Mouse (Mus musculus) G1E (cell line): ENCODE results near the gene Smpx. TPM values are rescaled to one million over a fixed set of nuclear protein-coding genes. Genes with fewer than 3 reads are reported as not detected.

Experiments used
- ATAC-seq: 2 replicates; pipeline ENCODE4 v1.8.0; 2016; ENCODE audit warnings: mild to moderate bottlenecking; ENCODE audit not compliant: insufficient number of reproducible peaks, poor library complexity, low FRiP score, severe bottlenecking; ENCODE audit errors: extremely low read depth
- DNase-seq: peaks from one replicate; pipeline ENCODE4 v3.0.0; 2012; ENCODE audit warnings: low spot score
- H3K27me3 ChIP-seq: 2 replicates; pipeline ENCODE4 v1.6.1; 2012; ENCODE audit warnings: mild to moderate bottlenecking, low read length, inconsistent platforms; ENCODE audit not compliant: insufficient read depth
- H3K36me3 ChIP-seq: replicated peaks from 2 replicates; pipeline ENCODE3; 2012; ENCODE audit warnings: mild to moderate bottlenecking, inconsistent platforms
- H3K4me1 ChIP-seq: 2 replicates; pipeline ENCODE4 v1.6.1; 2012; ENCODE audit warnings: low read depth, low read length, inconsistent platforms, mixed read lengths; ENCODE audit not compliant: insufficient read depth
- H3K4me3 ChIP-seq: 2 replicates; pipeline ENCODE4 v1.5.1; 2012; ENCODE audit warnings: low read depth, mild to moderate bottlenecking, inconsistent platforms, low read length, moderate library complexity, mixed read lengths
- H3K9me3 ChIP-seq: replicated peaks from 2 replicates; pipeline ENCODE4 v1.6.1; 2012; ENCODE audit warnings: inconsistent platforms
- CTCF ChIP-seq: IDR thresholded peaks from 2 replicates; pipeline ENCODE4 v1.5.1; 2012; ENCODE audit warnings: low read depth, low read length, inconsistent platforms, mixed read lengths
- GATA1 ChIP-seq: IDR thresholded peaks from 2 replicates; pipeline ENCODE4 v1.6.1; 2012; ENCODE audit warnings: borderline replicate concordance, low read length, inconsistent platforms, mixed read lengths
- GATA2 ChIP-seq: IDR thresholded peaks from 2 replicates; pipeline ENCODE4 v1.6.1; 2012; ENCODE audit warnings: low read depth, low read length, inconsistent platforms, borderline replicate concordance
- POLR2AphosphoS5 ChIP-seq: IDR thresholded peaks from 2 replicates; pipeline ENCODE4 v1.6.1; 2012; ENCODE audit warnings: low read depth, low read length, inconsistent platforms; ENCODE audit not compliant: insufficient replicate concordance
- TAL1 ChIP-seq: conservative IDR thresholded peaks from 2 replicates; pipeline ENCODE4 v1.6.1; 2012; ENCODE audit warnings: low read depth, low read length, inconsistent platforms, mixed read lengths
- polyA plus RNA-seq: library from polyadenylated mRNA; stranded (reverse); fragments of >175 nt; gene quantifications from 2 replicates; pipeline ENCODE4 v1.2.3, GENCODE M21; 2012
- total RNA-seq, 2 experiments: library from RNA; stranded (forward) in 1 of 2; stranded (reverse) in 1 of 2; fragments of 200-1000 nt in 1 of 2; fragments of >200 nt in 1 of 2; fragmentation: Nextera tagmentation in 1 of 2; gene quantifications; 2 replicates each; pipeline ENCODE4 v1.2.3; 2014 to 2017

Smpx gene
- total and polyA plus RNA-seq, 3 experiments, result not detected

GRCm38 (mm10) chrX:157732346-157732745 lies 33.6 kb downstream of the Smpx start:
- no peaks in the 10 kb centered on the region for H3K36me3 ChIP-seq
- H3K27me3 ChIP-seq, result no peaks in the 10 kb centered on the region
- no peaks in the 10 kb centered on the region for H3K4me1 ChIP-seq
- TF ChIP-seq CTCF, result no peak
- no peak for TF ChIP-seq POLR2AphosphoS5
- TF ChIP-seq GATA2, result no peak
- no peak overlapping the region for H3K4me3 ChIP-seq
- H3K9me3 ChIP-seq, result no peaks in the 10 kb centered on the region
- no peak for DNase-seq
- ATAC-seq, result no peak

- DNase-seq (no peak), ATAC-seq (no peak)
- Histone ChIP-seq H3K9me3 (no peaks in the 10 kb centered on the region), H3K4me1 (no peaks in the 10 kb centered on the region), H3K27me3 (no peaks in the 10 kb centered on the region), H3K4me3 (no peak overlapping the region), H3K36me3 (no peaks in the 10 kb centered on the region)
- TF ChIP-seq GATA1 (no peak), GATA2 (no peak), CTCF (no peak), TAL1 (no peak), POLR2AphosphoS5 (no peak)
Measured at GRCm38 (mm10) chrX:157733836-157734235, 35.1 kb downstream of the Smpx start.

- ATAC-seq (no peak), DNase-seq (no peak)
- Histone ChIP-seq H3K27me3 (no peaks in the 10 kb centered on the region), H3K4me3 (no peak overlapping the region), H3K36me3 (no peaks in the 10 kb centered on the region), H3K9me3 (no peaks in the 10 kb centered on the region), H3K4me1 (no peaks in the 10 kb centered on the region)
- TF ChIP-seq POLR2AphosphoS5 (no peak), GATA1 (no peak), CTCF (no peak), GATA2 (no peak), TAL1 (no peak)
Measured at GRCm38 (mm10) chrX:157734341-157734740, 35.6 kb downstream of the Smpx start.

- TF ChIP-seq CTCF (no peak), TAL1 (no peak), GATA1 (no peak), POLR2AphosphoS5 (no peak), GATA2 (no peak)
- no peaks in the 10 kb centered on the region for H3K9me3 ChIP-seq
- H3K4me1 ChIP-seq, result no peaks in the 10 kb centered on the region
- no peaks in the 10 kb centered on the region for H3K27me3 ChIP-seq
- ATAC-seq (no peak), DNase-seq (no peak)
- no peaks in the 10 kb centered on the region for H3K36me3 ChIP-seq
- no peak overlapping the region for H3K4me3 ChIP-seq
Measured at GRCm38 (mm10) chrX:157747815-157748544, 49.3 kb downstream of the Smpx start.

GRCm38 (mm10) chrX:157754559-157754958 lies 55.8 kb downstream of the Smpx start:
- Histone ChIP-seq H3K4me3 (no peak overlapping the region), H3K36me3 (no peaks in the 10 kb centered on the region), H3K27me3 (no peaks in the 10 kb centered on the region), H3K4me1 (no peaks in the 10 kb centered on the region), H3K9me3 (no peaks in the 10 kb centered on the region)
- TF ChIP-seq POLR2AphosphoS5 (no peak), CTCF (no peak), GATA1 (no peak), GATA2 (no peak), TAL1 (no peak)
- DNase-seq, result no peak
- no peak for ATAC-seq

- no peak for DNase-seq
- no peaks in the 10 kb centered on the region for H3K36me3 ChIP-seq
Measured at GRCm38 (mm10) chrX:157762542-157762941, 63.8 kb downstream of the Smpx start.

GRCm38 (mm10) chrX:157801669-157802068 lies 103.0 kb downstream of the Smpx start:
- ATAC-seq (no peak), DNase-seq (no peak)
- Histone ChIP-seq H3K9me3 (no peaks in the 10 kb centered on the region), H3K36me3 (no peaks in the 10 kb centered on the region), H3K27me3 (no peaks in the 10 kb centered on the region), H3K4me3 (no peak overlapping the region), H3K4me1 (no peaks in the 10 kb centered on the region)
- no peak for TF ChIP-seq TAL1

More at GRCm38 (mm10) chrX:157762542-157762941, 63.8 kb downstream of the Smpx start:
- H3K9me3 ChIP-seq, result no peaks in the 10 kb centered on the region
- no peak for TF ChIP-seq POLR2AphosphoS5
- TF ChIP-seq GATA1, result no peak
- no peak for TF ChIP-seq GATA2
- no peak for TF ChIP-seq CTCF
- TF ChIP-seq TAL1, result no peak
- H3K27me3 ChIP-seq, result no peaks in the 10 kb centered on the region
- H3K4me1 ChIP-seq, result no peaks in the 10 kb centered on the region
- H3K4me3 ChIP-seq, result no peak overlapping the region
- ATAC-seq, result no peak

Other genes starting within 250 kb of the Smpx start
- 79.9 and 80.6 TPM in 2 replicates for gene Sms, start 206.6 kb upstream of the Smpx start, total RNA-seq (2014; fragmentation: Nextera tagmentation)
- 76.3 and 80.2 TPM in 2 replicates for gene Sms, start 206.6 kb upstream of the Smpx start, total RNA-seq (2017)
- gene Sms, start 206.6 kb upstream of the Smpx start, polyA plus RNA-seq, result 35.5 and 37.0 TPM in 2 replicates
- gene Yy2, start 129.9 kb upstream of the Smpx start, total RNA-seq (2014; fragmentation: Nextera tagmentation), result 5.2 and 7.5 TPM in 2 replicates
- gene Yy2, start 129.9 kb upstream of the Smpx start, total RNA-seq (2017), result 5.2 and 6.9 TPM in 2 replicates
- gene Yy2, start 129.9 kb upstream of the Smpx start, polyA plus RNA-seq, result 0.10 TPM in 1 of 2 replicates, not detected in the other
- gene Mbtps2, start 100.2 kb upstream of the Smpx start, total RNA-seq (2014; fragmentation: Nextera tagmentation), result 44.5 and 49.3 TPM in 2 replicates
- gene Mbtps2, start 100.2 kb upstream of the Smpx start, total RNA-seq (2017), result 10.0 and 19.1 TPM in 2 replicates
- gene Mbtps2, start 100.2 kb upstream of the Smpx start, polyA plus RNA-seq, result 6.3 and 6.6 TPM in 2 replicates
- not detected in 2 replicates for gene Klhl34, start 119.5 kb downstream of the Smpx start, total RNA-seq (2014; fragmentation: Nextera tagmentation)
- gene Klhl34, start 119.5 kb downstream of the Smpx start, total RNA-seq (2017), result 0.05 TPM in 1 of 2 replicates, not detected in the other
- gene Klhl34, start 119.5 kb downstream of the Smpx start, polyA plus RNA-seq, result not detected in 2 replicates